In genomic region chr13:38634256-38634799, GRCm38 (mm10) we compare ENCODE assay signal across 8 mouse cellular contexts. TPM values are rescaled to one million over a fixed set of nuclear protein-coding genes. Genes with fewer than 3 reads are reported as not detected.
DNase-seq lines count a peak whose midpoint lies in the region; ATAC-seq and TF ChIP-seq lines count a peak whose summit lies in the region.

No protein-coding gene starts in this region.

- H3K4me1 ChIP-seq in cerebellum, adult 2 months (ENCODE audit: control insufficient read depth, insufficient read depth, low read length), result peaks cover 2% of the 10 kb centered on the region; the same call in 1 of the 2 replicates
- 0 out of 2 replicates have a peak, but pooled peaks cover 2% of the 10 kb centered on the region for H3K4me1 ChIP-seq in midbrain, embryonic 14.5 days (ENCODE audit: control insufficient read depth, insufficient read depth, low read length)

- H3K9ac ChIP-seq in midbrain, embryonic 14.5 days (replicated peaks; ENCODE audit: low read length), result peak overlapping the region; percentile 86

- no peaks in the 10 kb centered on the region for H3K27me3 ChIP-seq in cerebellum, adult 2 months (ENCODE audit: control insufficient read depth, insufficient read depth, low read length)
- H3K27me3 ChIP-seq in midbrain, embryonic 14.5 days (ENCODE audit: control insufficient read depth, insufficient read depth, low read length), result no peaks in the 10 kb centered on the region

- peaks cover 5% of the 10 kb centered on the region; the same call in 1 of the 2 replicates for H3K36me3 ChIP-seq in midbrain, embryonic 14.5 days (ENCODE audit: control insufficient read depth, insufficient read depth, low read length)

- DNase-seq in cerebellum, adult 2 months, result peak in 1 of 2 experiments; percentile 38
- no peak for DNase-seq in cerebellum, postnatal 4 days (ENCODE audit: low spot score in 2 of 2)
- DNase-seq in thymus, postnatal 4 days, result peak; percentile 22
- no peak for DNase-seq in thymus, postnatal 25 days
- peak; percentile 74 to 89 for DNase-seq in left cerebral cortex, adult 9 months (ENCODE audit: low spot score in 2 of 2)
- DNase-seq in midbrain, embryonic 14.5 days, result no peak
- no peak for DNase-seq in c-Kit-positive CD71-positive TER-119-positive erythroid progenitor cells, embryonic 14.5 days (ENCODE audit: low spot score)

- peak overlapping the region; percentile 46; the same call in 1 of the 2 replicates for H3K27ac ChIP-seq in cerebellum, adult 2 months (ENCODE audit: insufficient read depth, low read length)
- peak overlapping the region; percentile 76 for H3K27ac ChIP-seq in midbrain, embryonic 14.5 days (replicated peaks; ENCODE audit: low read depth, low read length)

- no peak for TF ChIP-seq CTCF in cerebellum, adult 2 months (IDR thresholded peaks at IDR 0.05; ENCODE audit: borderline replicate concordance, insufficient read depth, low read depth, low read length)

- H3K4me3 ChIP-seq in cerebellum, adult 2 months (replicated peaks; ENCODE audit: insufficient read depth, low read depth, low read length), result peak overlapping the region; percentile 67
- peak overlapping the region; percentile 83 for H3K4me3 ChIP-seq in midbrain, embryonic 14.5 days (replicated peaks; ENCODE audit: low read depth, low read length)

- H3K4me2 ChIP-seq in midbrain, embryonic 14.5 days (ENCODE audit: low read length), result peak overlapping the region; percentile 84

- no peaks in the 10 kb centered on the region for H3K9me3 ChIP-seq in midbrain, embryonic 14.5 days (ENCODE audit: control insufficient read depth, low read length)

- peak; percentile 29 to 50 for ATAC-seq in hematopoietic stem cell, adult 5-6 weeks (replicated peaks in 1 of 2; ENCODE audit: insufficient read depth in 1 of 2, low FRiP score in 2 of 2, low TSS enrichment in 1 of 2, low read depth in 1 of 2, poor library complexity in 2 of 2, severe bottlenecking in 2 of 2)
- peak; percentile 75; the same call in 1 of the 2 replicates for ATAC-seq in midbrain, embryonic 14.5 days (ENCODE audit: low FRiP score, low TSS enrichment)

- TF ChIP-seq POLR2A in cerebellum, adult 2 months (IDR thresholded peaks at IDR 0.05; ENCODE audit: borderline replicate concordance, insufficient read depth, low read length), result no peak

- under 1% methylated on average over 19 of the region's 19 CpGs for WGBS in cerebellum, adult 2 months
- 1% methylated on average over 19 of the region's 19 CpGs for WGBS in midbrain, embryonic 14.5 days

RNA-seq across cellular contexts. Expression of gene Bloc1s5, which starts 0.6 kb away (rescaled TPM):
- polyA plus RNA-seq in cerebellum, adult 2 months (2012; rRNA removed), result 11.2 and 11.3 TPM in 2 replicates
- 8.3 and 13.9 TPM in 2 replicates for total RNA-seq in hematopoietic stem cell, adult 5-6 weeks (2017)
- 21.6 and 25.5 TPM in 2 replicates for polyA plus RNA-seq in midbrain, embryonic 14.5 days (2014; fragmentation: Nextera tagmentation; extraction: Ambion mirVana)

RNA-seq across cellular contexts. Expression of gene Eef1e1, which starts 24.5 kb away (rescaled TPM):
- 18.3 and 21.5 TPM in 2 replicates for polyA plus RNA-seq in cerebellum, adult 2 months (2012; rRNA removed)
- 40.0 and 49.0 TPM in 2 replicates for total RNA-seq in hematopoietic stem cell, adult 5-6 weeks (2017)
- polyA plus RNA-seq in midbrain, embryonic 14.5 days (2014; fragmentation: Nextera tagmentation; extraction: Ambion mirVana), result 105 and 126 TPM in 2 replicates

Comparison
In these comparisons a context has a peak if more than half of its experiments do, and no peak if none do; other contexts are left out.
1. DNase-seq: peak in thymus, postnatal 4 days (single experiment) and left cerebral cortex, adult 9 months (2 of 2); none in cerebellum, postnatal 4 days (0 of 2), thymus, postnatal 25 days (single experiment), midbrain, embryonic 14.5 days (single experiment) and c-Kit-positive CD71-positive TER-119-positive erythroid progenitor cells, embryonic 14.5 days (single experiment).